Comparison of ENCODE assay signal across 8 mouse cellular contexts in the genomic region with DNA sequence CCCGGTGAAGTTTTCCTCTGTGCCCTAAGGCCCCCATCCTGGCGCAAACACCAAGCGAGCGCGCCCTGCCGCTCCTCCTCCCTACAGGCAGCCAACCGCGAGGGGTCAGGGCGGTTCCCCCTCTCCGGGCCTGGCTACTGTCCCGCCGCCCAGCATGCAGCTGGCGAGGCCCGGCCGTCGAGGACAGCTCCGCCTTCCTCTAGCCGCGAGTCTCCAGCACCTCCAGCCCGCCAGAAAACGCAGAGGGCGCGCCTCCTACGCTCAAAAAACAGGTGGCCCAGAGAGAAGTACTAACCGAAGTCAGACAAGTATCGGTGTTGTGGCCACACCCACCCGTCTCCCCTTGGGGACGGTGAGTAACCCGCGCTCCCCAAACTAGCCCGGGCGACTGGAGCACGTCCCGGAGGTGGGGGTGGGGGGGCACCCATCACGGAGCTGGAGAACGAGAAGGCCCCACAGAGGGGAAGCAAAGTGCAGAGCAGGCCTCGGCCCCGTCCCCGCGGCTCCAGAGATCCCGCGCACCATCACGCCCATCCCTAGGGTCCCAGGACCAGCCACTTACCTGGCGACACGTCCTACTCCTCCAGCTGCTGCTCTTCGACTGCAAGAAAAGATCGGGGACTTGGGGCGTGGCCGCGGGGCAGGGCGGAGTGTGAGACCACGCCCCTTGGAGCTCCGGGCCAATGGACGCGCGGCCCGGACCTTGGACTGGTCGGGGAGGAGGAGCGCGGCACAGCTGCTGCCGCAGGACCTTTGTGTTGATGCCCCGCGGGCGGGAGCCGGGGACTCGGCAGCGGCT. TPM values are rescaled to one million over a fixed set of nuclear protein-coding genes. Genes with fewer than 3 reads are reported as not detected.
DNase-seq lines count a peak whose midpoint lies in the region; ATAC-seq and TF ChIP-seq lines count a peak whose summit lies in the region.

TSS of gene Carhsp1 (minus strand) at position 605 of the 799 bp plus-strand sequence.

- no peaks in the 10 kb centered on the region for H3K9me3 ChIP-seq in hindbrain, embryonic 14.5 days (ENCODE audit: control insufficient read depth, low read length)

- under 1% methylated on average over 67 of the region's 67 CpGs for WGBS in hindbrain, embryonic 14.5 days

- ATAC-seq in Patski, result peak; percentile 85
- ATAC-seq in hindbrain, embryonic 14.5 days (ENCODE audit: low FRiP score), result peak; percentile 89

- DNase-seq in Patski (ENCODE audit: low read depth, low spot score), result no peak
- peak; percentile 88 for DNase-seq in cerebellum, postnatal 14 days
- DNase-seq in frontal cortex, postnatal 25 days (ENCODE audit: low spot score in 2 of 2), result peak; percentile 45 to 69
- DNase-seq in hindbrain, embryonic 14.5 days (ENCODE audit: low spot score), result peak; percentile 92
- peak; percentile 87 for DNase-seq in left cerebral cortex, adult 11 months (ENCODE audit: low spot score)
- peak; percentile 96 to 97 for DNase-seq in lung, postnatal 4 days
- DNase-seq in retina, postnatal 7 days (ENCODE audit: low read depth, low spot score), result peak; percentile 75
- DNase-seq in urinary bladder, adult 2 months (ENCODE audit: low spot score), result peak; percentile 88

- H3K36me3 ChIP-seq in hindbrain, embryonic 14.5 days (replicated peaks; ENCODE audit: control insufficient read depth, insufficient read depth), result no peaks in the 10 kb centered on the region

- peak within 1 kb of the TSS; percentile 90 for H3K4me2 ChIP-seq in hindbrain, embryonic 14.5 days (replicated peaks)

- no peak for TF ChIP-seq CTCF in Patski (IDR thresholded peaks at IDR 0.05)

- no peaks in the 10 kb centered on the region for H3K27me3 ChIP-seq in Patski
- H3K27me3 ChIP-seq in hindbrain, embryonic 14.5 days (ENCODE audit: control insufficient read depth, insufficient read depth, low read length), result no peaks in the 10 kb centered on the region

- POLR2A ChIA-PET in Patski (lab: Charles Lee), result interaction anchor here (0.7 to 1.6 kb wide), 5 partner anchors 14 to 157 kb away, joined by 3 to 4 read pairs (median 3); no protein-coding TSS in a partner anchor

- peak within 1 kb of the TSS; percentile 73 for H3K27ac ChIP-seq in hindbrain, embryonic 14.5 days

- in situ Hi-C loops in Patski (cut with MboI; ENCODE audit: low pct_unique_long_range_greater_than_20kb), result no loop called here

- CTCF ChIA-PET in Patski (lab: Charles Lee), result interaction anchor here (0.8 to 4.8 kb wide), 4 partner anchors 10 to 259 kb away, joined by 3 to 25 read pairs (median 12); no protein-coding TSS in a partner anchor

- peak within 1 kb of the TSS; percentile 70 for H3K9ac ChIP-seq in hindbrain, embryonic 14.5 days

- peak within 1 kb of the TSS; percentile 69 for H3K4me3 ChIP-seq in hindbrain, embryonic 14.5 days (replicated peaks; ENCODE audit: low read length)

- H3K4me1 ChIP-seq in hindbrain, embryonic 14.5 days (replicated peaks; ENCODE audit: control insufficient read depth, insufficient read depth, low read length), result peaks cover 36% of the 10 kb centered on the region

RNA-seq across cellular contexts. Expression of gene Carhsp1, which starts in this region (rescaled TPM):
- polyA plus RNA-seq in Patski (2021), result 92.6 TPM
- polyA plus RNA-seq in hindbrain, embryonic 14.5 days (2014; fragmentation: Nextera tagmentation; extraction: Ambion mirVana), result 57.0 and 58.8 TPM in 2 replicates
- polyA plus RNA-seq in urinary bladder, adult 2 months (2012; rRNA removed), result 43.5 and 49.9 TPM in 2 replicates
